Mouse (Mus musculus): Measurements from ENCODE around the gene Egr2.

Gene Egr2

DNA sequence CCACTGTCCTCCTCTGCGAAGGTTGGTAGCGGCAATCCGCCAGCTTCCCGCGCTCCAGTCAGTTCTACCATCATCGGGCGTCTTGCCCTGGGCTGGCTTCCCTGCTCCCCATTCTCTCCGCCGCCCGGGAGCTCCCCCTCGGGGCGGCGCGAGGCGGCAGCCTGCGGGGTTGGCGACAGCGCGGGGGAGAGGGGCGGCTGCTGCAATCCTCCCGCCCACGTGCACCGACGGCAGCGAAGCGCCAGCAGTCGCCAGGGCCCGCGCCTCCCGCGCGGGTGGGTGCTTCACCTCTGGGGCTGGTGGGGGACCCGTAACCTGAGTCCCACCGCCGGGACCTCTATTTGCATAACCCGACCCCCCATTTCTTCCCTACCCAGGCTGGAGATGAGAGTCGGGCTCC lies at the start of gene Egr2:
Egr2 (plus strand) TSS at position 220 of the 400 bp plus-strand sequence.
- DNase-seq (ENCODE audit: low spot score), result no peak

DNA sequence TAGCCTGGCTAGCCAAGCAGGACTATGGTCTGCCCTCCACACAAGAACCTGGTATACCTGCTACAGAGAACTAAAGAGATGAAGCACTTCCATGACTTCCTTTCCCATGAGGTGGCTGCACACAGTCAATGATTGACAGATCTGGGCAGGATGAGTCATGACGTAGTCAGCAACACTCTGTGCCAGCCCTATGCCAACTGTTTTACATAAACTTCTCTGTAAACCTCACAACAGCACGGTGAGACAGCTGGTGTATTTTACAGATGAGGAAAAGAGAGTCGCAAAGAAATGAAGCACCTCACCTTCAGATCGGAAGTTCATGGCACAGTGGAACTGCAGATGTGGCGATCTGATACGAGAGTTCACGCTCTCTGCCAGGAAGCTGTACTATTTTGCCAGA lies 47.8 kb upstream of the Egr2 start:
- peak; percentile 15 for DNase-seq (ENCODE audit: low spot score)

DNA sequence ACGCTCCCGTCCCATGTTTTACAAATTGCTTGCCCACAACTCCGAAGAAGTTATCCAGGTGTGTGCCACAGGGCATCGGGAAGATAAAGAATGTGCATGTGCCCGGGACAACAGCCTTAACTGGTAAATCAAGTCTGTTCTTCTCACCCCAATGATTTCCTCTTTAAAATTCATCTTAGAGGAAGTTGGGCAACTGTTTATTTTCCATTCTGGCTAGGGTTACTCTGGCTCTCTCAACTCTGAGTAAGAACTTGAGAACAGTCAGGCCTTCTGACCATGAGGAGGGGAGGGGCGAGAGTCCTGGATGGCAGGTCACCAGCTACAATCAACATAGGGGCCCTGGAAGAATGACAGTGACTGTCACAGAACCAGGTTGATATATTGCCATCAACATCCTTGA lies 45.4 kb upstream of the Egr2 start:
- DNase-seq (ENCODE audit: low spot score), result no peak

DNA sequence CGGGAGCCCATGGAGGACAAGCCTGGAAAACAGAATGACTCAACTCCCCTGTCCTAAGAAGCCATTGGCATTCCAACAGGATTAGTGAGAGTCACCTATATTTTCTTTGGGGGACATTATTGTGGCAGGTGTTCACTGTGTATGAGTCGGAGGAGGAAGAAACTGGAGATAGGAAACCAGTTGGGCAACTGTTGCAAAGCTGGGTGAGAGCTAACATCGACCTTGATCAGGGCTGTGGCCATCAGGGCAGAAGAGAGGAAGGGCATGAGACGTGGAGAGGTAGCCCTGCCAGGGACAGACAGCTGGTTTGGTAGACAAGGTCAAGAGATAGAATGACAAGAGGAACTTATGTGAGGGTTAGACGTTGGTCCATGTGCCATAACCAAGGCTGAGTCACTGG lies 44.6 kb upstream of the Egr2 start:
- no peak for DNase-seq (ENCODE audit: low spot score)

DNA sequence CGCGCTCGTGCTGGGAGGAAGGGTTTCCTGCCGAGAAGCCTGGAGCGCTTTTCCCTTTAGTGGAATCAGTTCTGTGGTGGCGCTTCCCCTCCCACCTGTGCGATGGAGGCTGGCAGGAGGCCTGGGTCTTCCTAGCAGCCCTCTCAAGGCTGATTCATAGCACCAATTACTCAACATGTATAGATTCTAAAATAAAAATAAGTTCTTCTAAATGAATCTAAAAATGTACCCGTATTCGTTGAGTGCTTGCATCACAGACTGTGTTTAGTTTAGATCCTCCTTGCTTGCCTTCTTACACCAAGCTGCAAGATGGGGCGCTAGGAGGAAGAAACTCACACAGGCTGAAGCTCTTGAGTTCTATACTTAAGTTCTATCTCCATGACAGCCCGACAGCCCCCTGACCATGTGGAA lies 43.1 kb upstream of the Egr2 start:
- no peak for DNase-seq (ENCODE audit: low spot score)

DNA sequence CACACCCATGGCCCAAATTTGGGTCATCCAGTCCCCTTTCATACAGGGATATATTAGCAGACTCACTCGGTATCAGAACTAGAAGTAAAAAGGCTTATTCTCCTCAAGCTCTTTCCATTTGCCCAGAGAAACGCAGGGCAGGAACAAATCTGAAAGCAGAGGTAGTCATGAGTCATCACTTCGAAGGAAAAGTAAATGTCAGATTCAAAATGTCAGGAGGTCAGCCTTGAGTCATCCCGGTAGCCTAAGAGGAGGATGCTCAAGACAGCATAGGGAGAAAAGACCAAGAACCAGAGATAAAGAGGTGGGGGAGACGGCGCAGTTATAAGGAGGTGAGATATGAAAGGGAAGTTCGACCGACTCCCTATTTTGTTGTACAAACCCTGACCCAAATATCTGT lies 41.7 kb upstream of the Egr2 start:
- DNase-seq (ENCODE audit: low spot score), result no peak

DNA sequence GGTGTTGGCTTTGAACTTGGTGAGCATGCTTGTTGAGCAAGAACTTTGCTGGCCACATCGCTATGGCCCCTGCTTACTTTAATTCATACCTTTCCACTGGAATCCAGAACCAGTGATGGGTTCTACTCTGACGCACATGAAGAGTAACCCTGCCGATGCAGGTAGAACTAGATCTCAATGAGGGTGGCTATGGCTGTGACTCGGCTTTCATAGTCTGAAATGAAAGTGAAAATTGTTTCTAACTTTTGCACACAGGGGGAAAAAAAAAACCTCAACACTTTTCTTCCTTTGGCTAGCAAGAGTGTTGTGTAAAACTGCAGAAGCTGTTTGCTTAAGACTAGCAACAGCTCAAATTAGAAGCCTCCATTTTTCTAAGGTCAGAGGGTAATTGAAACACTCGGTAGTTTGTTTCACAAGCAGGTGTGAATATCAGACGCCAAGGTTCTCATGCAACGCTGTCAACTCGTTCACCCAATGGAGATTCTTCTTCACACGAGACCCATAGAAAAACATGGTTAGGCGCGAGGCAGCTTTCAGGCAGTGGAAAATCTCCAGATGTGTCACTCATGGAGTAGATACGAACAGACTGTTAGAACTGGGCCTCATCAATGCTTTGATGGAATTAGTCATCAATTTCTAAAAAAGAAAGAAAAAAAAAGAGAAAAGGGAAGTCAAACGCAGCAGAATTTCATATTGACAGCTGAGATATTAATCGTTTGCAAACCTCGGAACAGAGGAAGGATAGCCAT lies 38.0 kb upstream of the Egr2 start:
- no peak for DNase-seq (ENCODE audit: low spot score)

DNA sequence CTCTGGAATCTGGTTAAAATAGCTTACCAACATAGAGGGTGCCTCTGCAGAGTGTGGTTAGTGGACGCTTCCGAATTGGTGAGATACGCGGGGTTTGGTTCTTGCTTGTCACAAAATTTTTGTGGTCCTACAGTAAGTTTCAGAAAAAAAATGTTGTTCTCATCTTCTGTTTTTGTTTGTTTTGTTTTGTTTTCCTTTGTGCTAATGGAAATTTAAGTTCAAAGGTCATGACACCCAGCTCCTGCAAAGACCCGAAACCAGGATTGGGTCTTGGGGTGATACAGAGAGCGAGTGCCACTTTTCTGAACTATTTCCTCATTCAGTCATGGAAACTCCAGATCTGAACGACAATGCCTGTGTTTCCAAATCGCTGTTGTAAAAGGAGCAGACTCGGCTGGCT lies 37.3 kb upstream of the Egr2 start:
- no peak for DNase-seq (ENCODE audit: low spot score)

DNA sequence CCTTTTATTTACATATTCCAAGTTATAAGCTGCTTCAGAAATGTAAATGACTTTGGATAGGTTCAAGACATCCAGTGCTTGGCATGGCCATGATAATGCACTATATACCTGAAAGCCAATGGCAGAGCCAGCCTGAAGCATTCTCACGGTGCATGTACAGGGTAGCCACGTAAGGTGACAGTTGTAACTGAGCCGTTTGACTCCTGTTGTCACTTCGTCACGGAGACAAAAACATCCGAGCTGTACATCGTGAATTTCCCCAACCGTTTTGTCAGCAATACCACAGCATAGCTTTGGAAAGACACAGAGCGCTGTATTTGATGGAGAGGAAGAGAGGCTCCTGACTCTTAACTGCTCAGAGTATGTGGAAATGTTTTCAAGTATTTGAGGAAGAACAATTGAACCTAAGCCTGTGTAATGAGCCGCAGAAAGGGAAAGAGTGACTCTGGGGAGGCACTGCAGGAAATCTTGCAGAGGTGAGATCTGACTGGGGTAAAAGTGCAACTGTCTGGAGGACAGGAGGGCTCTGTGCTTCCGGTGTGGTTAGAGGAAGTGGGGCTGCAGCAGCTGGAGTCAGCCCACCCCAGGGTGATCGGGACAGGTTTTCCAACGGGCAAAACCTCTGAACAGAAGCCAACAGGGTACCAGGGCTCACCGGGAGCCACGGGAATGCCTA lies 31.8 kb upstream of the Egr2 start:
- DNase-seq (ENCODE audit: low spot score), result no peak

DNA sequence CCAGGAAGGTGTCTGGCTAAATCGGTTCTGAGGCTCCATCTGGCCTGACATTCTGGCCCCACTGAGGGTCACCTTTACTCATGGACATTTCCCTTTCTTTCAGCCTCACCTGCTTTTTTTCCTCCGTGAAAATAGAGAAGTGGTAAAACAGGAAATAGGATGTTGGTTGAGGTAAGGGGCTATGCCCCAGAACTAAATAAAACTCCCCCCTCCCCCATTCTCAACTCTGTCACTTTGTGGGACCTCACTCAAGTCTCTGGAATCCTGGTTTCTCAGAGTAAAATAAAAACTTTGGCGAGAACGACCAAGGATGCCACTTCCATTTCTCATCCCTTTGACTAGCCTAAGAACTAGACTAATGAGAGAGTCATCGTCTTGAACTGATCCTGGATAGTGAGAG lies 31.2 kb upstream of the Egr2 start:
- no peak for DNase-seq (ENCODE audit: low spot score)

DNA sequence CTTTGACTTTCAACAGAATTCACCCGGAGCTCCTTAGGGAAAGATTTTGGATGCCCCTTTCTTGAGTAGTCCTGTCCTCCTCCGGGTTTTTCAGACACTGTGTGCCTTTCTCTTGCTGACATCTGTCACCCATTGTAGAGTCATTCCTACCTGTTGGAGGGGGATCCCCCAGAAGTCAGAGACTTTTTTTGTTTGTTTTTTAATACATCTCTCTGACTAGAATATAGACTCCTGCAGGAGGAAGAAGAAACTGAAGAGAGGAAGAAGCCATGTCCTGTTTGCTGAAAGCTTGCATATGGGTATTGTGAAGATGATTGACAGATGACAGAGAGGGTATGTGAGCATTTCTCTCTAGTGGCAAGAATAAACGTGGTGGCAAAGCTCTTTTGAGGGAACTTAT lies 30.0 kb upstream of the Egr2 start:
- DNase-seq (ENCODE audit: low spot score), result no peak

DNA sequence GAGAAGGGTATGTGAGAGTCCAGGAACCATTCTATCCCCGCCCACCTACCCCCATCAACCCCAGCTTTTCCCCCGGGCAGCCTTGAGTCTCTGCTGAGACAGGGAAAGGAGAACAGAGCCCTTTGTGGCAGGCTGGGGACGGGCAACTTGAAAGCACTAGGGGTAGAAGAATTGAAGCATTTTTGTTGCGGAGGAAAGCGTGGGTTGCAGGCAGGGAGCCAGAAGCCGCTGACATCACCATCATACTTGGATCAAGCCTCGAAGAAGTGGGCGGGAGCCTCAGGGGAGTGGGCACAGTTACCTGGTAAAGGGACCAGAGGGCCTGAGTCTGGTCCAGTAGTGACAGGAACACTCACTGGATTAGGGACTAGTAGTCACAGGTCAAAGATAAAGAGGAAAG lies 23.1 kb upstream of the Egr2 start:
- no peak for DNase-seq (ENCODE audit: low spot score)

DNA sequence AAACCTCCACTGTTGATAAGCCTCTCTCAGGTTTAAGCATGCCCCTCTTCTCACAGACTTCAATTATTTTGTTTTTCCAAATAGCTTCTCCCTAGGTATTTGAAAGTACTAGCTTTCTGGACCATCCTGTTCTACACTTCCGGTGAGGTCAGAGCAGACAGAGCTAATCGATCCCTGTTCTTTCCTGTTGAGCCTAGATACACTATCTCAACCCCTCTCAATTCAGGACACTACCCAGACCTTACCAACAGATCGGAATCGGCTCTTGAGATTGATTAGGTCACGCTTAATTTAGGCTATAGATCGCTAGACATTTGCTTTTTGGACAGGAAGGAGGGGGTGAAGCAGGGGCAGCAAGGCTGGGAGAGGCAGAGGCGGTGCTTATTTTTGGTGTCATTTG lies 22.4 kb upstream of the Egr2 start:
- no peak for DNase-seq (ENCODE audit: low spot score)

DNA sequence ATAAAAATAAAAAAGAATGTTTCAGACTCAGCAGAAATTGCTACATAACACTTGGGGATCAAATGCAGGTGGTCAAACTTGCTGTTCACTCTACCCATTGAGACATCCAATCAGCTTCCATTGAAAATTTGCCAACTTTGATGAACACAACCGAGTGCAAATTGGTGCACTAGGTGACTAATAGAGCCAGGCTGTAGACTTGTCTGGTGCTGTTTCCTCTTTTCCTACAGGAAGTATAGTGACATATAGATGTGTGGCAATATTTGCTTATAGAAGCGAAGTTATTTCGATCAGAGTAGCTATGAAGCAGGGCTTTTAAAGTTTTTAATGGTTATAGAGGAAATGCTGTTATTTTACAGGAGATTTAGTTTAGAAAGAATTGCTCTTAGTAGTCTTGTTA lies 16.5 kb upstream of the Egr2 start:
- DNase-seq (ENCODE audit: low spot score), result no peak

DNA sequence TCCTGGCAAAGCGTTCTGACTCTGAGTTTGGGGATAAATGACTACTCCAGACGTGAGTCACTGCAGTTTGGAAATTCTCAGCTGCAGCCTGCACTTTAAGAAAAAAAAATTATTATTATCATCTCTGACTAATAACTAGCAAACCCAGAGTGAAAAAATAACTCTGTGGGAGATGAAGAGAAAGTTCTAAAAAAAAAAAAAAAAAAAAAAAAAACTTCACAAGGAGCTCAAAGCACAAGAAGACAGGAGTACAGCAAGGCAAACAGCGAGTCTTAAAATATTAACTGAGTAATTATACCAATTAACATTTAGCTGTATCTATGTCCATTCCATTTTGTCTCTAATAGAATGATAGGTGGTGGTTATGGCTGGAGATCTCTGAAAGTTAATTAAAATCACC lies 11.1 kb upstream of the Egr2 start:
- DNase-seq (ENCODE audit: low spot score), result no peak

DNA sequence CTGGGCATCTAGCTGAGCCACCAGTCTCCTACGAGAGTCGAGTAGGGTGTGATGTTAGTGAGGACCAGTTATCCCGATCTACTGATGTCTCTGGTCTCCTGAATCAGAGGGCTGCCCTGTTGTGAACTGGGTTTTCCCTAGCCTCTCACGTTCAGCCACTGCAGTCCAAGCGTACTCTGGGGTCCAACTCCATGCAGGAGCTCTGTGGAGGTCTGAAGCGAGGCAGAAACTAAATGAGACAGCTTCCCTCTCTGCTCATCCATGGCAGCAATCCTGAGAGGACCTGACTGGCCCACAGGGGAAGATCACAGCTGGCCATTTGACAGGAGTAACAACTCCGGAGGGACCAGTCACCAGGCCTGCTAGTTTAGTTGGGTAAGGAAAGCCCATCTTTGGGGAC lies 10.6 kb upstream of the Egr2 start:
- DNase-seq (ENCODE audit: low spot score), result no peak

DNA sequence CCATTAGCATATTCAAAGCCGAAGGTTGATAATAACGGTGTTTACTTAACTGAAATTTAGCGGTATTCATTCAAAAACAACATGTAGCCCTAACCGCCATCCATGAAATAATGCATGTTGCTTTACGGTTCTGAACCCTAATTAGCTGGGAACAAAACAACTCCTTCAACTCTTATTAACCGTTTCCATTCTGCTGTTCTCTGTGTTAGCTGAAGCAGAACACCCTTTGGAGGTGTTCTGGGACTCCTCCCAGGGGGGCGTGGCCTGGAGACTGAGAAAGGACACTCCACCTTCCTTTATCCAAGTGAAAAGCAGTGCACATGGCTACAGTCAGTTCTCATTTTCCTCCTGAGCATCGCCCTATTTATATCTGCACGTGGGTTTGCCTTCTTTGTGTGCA lies 8.8 kb upstream of the Egr2 start:
- DNase-seq (ENCODE audit: low spot score), result no peak

DNA sequence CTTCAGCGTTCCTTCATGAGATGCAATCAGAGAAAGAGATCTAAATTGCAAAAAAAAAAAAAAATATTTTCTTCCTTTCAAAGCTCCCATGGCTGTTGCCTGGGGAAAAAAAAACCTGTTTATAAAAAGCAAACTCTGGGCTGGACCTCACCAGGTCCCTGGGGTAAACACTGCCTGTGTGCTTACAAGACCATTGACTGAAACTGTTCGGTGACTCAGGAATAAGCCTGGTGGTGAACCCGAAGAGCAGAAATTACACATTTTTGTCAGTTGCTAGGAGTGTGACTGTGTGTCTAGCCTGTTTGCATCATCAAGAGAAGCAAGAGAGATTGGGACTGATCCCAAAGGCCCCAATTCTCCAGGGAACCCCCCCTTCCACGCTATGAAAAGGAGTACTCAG lies 5.5 kb upstream of the Egr2 start:
- no peak for DNase-seq (ENCODE audit: low spot score)

DNA sequence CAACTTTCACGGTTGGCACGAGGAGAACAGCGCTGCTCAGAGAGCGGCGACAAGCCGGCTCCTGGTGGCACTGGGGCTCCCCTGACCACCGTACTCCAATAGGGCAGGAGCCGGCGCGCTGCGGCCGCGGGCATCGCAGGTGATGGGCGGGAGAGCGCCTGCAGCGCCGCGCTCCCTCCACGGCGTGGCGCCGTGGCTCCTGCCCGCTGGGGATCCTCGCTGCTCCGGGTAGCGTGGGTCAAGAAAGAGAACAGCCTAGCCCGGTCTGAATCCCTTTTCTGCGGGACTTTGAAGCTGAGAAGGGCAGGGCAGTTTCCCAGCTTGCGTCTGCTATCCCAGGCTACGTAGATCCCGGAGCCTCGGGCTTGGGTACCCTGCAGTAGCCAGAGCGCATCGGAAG lies 697 bp downstream of the Egr2 start:
- DNase-seq (ENCODE audit: low spot score), result peak; percentile 78

DNA sequence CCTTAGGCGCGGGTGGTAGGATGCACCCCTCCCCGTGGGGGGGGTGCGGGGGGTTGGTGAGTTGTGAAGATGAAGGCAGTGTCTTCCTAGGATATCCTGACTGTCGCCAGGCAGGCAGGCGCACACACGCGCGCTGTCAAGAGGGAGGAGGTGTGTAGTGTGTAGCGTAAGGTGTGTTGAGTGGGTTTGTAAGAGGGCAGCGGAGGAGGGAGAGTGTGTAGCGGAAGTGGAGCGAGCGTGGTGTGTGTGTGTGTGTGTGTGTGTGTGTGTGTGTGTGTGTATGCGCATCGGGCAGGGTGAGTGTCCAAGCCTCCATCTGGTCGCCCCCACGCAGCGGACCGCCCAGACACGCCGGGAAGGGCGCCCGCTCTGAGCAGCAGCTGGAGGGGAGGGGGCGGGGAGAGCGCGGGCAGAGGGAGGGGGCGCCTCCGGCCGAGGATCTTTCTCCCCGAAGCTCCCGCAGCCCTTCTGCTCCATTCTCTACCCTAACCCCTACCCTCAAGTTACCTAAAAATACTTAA lies 1.4 kb downstream of the Egr2 start:
- peak; percentile 35 for DNase-seq (ENCODE audit: low spot score)

DNA sequence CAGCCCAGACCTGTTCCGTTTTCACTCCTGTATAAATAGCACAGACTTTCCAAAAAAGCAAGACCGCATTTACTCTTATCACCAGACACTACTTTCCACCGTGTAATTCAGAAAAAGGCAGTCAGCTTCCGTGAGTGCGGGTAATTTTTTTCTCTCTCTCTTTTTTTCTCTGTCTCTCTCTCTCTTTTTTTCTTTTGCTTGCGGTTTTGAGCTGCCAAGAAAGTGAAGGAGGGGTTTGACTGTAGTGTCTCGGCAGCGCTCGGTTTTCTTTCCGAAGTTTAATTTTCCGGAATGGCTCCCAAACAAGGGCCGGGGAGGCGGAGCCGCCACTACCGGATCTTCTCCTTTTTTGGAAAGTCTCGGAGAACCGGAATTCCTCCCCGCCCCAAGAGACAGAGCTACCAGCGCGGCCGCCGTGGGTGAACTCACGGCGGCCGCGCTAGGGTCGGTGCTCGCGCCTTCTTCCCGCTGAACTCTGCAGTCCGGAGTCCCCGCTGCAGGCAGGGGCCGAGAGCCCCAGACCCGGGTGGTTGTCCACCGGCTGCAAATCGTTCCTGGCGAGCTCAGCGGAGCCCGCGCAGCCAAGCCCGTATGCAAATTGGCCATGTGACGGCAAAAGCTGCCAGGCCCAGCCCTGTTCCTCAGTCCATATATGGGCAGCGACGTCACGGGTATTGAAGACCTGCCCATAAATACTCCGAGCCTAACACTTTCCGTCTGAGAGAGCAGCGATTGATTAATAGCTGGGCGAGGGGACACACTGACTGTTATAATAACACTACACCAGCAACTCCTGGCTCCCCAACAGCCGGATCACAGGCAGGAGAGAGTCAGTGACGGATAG lies 2.1 kb downstream of the Egr2 start:
- peak; percentile 92 for DNase-seq (ENCODE audit: low spot score)

DNA sequence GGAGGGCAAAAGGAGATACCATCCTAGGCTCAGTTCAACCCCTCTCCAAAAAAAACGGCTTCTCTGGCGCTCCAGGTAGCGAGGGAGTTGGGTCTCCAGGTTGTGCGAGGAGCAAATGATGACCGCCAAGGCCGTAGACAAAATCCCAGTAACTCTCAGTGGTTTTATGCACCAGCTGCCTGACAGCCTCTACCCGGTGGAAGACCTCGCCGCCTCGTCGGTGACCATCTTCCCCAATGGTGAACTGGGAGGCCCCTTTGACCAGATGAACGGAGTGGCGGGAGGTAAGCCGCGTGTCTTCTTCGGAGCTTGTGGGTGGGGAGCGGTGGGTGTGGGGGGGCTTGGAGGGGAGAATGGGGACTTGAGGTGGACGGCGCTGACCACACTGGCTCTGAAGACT lies 2.8 kb downstream of the Egr2 start:
- no peak for DNase-seq (ENCODE audit: low spot score)

Measured in urinary bladder, postnatal 14 days (tissue).